Mouse (Mus musculus) adrenal gland, postnatal 10 days (tissue): Measurements from ENCODE around the gene Smc5. TPM values are rescaled to one million over a fixed set of nuclear protein-coding genes. Genes with fewer than 3 reads are reported as not detected.

Experiments used
- DNase-seq: peaks from one replicate; pipeline ENCODE4 v3.0.0; 2021; ENCODE audit warnings: mixed read lengths
- long read RNA-seq, 2 experiments: library from polyadenylated mRNA; stranded (forward); transcript quantifications; one replicate each; pipeline ENCODE4 v2.0.0; 2021
- total RNA-seq, 2 experiments: library from RNA; stranded (reverse); gene quantifications; 2 replicates each; pipeline ENCODE4 v1.2.3; 2021

Smc5 gene
- total RNA-seq = 10 to 100 TPM; 27.0 to 39.8 TPM
- long read RNA-seq, experiment 1, full-length matches to known transcripts = 2 of 11 reads
- long read RNA-seq, experiment 1, partial matches to known transcripts = 2 of 11 reads
- long read RNA-seq, experiment 1, other reads (novel, unspliced or antisense) = 7 of 11 reads
- long read RNA-seq, experiment 2, full-length matches to known transcripts = 2 of 9 reads
- long read RNA-seq, experiment 2, partial matches to known transcripts = 3 of 9 reads
- long read RNA-seq, experiment 2, other reads (novel, unspliced or antisense) = 4 of 9 reads

DNA sequence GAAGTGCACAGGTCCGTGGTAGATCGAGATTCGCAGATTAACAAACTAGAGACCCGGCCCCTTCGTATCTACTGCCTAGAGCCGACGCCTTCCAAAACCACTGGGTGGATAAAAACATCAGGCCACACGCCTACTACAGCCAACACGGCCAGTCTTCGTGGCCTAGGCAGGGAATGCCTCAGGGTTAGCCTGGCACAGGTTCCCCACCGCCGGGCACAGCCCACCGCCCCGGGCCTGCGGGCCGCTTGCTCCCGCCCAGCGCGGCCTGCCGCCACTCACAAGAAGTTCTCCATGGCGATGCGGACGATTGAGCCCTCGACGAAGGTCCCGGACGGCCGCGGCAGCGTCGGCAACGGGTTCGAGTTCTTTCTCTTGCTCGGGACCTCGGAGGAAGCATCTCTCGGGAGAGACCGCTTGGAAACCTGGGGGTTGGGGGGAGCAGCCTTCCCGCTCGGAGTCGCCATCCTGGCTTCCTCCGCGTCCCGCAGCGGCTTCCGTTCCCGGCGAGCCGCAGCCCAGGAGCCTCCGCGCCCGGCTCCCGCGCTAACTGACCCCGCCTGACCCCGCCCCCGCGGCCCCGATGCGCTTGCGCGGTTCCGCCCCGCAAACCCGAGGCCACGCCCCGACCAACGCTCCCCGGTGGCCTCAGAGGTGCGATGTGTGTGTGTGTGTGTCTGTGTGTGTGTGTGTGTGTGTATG, at the start of gene Smc5:
Gene Smc5 (minus strand): TSS at position 543 of the 699 bp plus-strand sequence.
- peak; percentile 98 for DNase-seq

DNA sequence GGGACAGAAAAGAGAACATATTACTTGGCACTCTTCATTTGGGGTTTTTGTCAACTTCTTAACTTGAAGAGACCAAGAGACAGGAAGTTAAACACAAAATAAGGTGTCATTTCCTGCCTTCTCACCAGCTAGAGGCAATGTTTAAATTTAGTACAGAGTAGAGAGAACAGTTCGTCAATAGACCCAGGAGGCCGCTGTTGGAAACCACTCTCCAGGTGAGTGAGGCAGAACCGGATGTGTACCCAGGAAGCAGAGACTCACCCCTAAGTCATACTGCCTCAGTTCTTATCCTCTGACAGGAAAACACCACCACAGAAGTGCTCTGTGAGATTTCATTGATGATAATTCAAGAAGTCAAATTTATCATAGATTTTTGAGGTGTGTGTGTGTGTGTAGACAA, 49.4 kb upstream of the Smc5 start:
- no peak for DNase-seq

DNA sequence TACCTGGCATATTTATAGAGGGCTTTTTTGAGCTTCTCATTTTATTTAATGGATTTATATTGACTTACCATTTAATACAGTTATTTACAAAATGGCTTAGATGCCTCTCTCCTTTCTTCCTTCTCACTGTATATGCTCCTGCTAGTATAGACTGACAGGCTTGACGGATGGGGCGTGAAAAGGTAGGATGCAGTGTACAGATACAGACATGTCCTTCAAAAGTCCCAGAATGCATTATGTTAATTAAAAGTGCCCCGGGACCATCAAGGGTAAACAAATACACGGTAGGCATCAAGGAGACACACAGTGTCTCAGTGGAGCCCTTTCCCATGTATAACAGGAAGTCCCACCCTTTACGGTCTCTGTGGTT, 44.3 kb upstream of the Smc5 start:
- no peak for DNase-seq

DNA sequence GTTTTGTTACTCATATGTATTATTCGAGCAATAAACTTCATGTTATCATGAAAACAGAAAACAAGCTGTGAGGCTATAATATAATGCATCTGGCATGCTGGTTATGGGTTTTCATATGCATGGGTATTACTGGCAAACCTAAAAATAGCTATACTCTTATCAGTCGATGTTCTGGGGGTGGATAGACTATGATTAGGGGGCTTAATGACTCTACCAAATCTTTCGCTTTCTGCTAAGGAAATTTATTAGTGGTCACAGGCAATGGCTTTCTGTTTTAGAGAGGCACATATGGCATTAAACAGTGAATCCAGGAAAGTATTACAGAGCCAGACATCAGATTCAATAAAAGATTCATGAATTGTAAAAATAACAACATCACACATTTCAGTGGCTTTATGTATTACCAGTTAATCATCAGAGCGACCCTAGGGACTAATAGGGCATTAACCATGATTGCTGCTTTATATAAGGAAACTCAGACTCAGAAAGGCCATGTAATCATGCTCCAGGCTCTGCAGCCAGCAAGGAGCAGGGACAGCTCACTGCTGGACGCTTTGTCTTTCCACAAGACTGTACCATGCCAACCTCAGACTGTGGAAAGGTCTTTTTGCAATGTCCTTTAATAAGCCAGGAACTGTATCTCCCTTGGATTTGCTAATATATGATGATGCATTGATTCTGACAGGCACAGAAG, 43.7 kb upstream of the Smc5 start:
- no peak for DNase-seq

DNA sequence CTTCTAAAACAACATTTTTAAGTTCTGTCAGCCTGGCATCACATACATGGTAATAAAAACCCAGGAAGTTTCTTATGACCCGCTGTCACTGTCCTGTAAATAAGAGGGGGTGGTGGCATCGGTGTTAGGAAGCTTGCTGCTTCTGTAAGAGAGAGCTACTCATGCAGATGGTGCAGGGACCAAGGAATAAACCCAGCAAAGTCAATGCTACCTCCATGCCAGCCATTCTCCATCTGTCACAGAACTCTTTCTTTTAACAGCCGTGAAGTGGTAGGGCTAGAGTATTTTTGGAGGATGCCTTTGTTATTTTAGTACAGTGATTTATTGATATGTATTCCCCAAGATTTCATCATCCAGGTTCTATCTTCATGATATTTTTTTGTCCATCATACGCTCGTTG, 43.2 kb upstream of the Smc5 start:
- no peak for DNase-seq

DNA sequence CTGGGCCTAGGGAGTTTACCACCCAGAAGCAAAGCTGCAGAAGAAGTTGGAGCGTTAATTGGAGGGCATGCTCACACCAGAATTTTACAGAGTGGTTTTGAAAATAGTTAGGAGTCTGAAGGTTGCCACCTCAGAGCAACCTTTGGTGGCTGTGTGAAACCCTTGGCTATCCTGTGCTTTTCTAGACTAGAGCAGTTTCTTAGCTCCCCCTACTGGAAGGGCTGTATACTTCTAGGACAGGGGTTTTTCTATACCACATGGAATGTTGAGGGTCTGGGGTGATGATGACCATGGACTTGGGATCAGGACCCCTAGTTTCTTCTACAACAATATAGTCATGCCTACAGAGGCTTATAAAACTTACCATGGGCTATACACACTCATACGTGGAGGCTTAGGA, 36.3 kb upstream of the Smc5 start:
- no peak for DNase-seq

DNA sequence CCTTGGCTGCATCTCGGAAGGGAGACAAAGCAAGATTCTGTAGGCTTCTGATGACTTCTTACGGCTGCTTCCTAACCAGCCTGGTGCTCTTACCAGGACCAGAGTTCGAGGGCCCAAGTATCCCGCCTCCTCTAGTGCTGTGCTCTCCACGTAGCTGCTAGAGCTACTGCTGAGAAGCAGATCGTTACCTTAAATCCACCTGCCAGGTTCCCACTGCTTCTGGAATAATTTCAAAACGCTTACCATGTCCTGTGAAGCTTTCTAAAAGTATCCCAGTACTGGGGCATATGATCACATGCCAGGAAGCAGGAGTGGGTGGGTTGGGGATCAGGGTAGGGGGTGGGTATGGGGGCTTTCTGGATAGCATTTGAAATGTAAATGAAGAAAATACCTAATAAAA, 33.0 kb upstream of the Smc5 start:
- DNase-seq = no peak

DNA sequence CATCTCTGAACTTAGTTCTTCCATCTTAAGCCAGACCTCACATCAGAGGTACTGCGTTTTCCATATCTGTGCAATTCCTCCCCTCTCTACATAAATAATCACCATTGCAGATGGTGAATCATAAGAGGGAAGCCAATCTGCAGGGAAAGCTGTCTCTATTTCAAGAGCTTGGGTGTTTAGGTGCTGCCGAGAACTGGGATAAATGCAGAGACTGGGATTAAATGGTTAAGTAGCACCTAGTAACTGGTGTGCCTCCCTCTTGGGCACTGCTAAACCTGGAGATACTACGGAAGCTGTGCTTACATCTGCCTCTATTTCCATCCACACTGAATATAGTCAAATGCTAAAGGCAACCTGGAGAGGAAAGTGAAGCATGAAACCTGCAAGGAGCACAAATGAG, 26.3 kb upstream of the Smc5 start:
- DNase-seq = no peak

DNA sequence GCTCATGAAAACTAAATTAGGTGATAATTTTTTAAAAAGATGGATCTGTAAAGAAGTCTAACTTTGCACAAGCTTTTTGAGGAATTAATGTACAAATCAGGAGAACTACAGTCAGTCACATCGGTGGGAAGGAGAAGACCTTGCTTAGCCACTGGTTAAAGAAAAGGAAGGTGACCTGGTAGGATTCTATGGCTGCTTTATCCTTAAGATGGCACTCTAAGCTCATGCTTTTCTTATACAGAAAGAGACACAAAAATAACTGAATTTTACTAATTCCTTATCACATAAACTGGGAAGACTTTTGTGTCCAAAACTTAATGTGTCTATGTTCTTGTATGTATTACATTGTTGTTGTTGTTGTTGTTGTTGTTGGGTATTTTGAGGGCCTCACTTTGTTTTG, 25.2 kb upstream of the Smc5 start:
- no peak for DNase-seq

DNA sequence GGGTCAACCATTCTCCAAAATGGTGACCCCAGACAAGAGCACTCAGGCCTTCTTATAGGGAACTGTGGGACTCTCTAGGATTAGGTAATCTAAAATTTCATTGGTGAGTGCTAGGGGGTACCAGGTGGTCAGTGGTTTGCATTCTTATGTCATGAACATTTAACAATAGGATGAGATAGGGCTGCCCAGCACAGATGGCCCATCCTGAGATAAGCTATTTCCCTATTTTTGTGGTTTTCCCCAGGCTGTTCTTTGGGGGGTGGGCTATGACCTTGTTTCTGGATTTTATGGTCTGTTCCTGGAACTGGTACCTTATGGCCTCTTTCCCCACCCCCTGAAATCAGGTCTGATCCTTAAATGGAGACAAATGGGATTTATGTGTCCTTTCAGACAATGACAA, 23.5 kb upstream of the Smc5 start:
- no peak for DNase-seq

DNA sequence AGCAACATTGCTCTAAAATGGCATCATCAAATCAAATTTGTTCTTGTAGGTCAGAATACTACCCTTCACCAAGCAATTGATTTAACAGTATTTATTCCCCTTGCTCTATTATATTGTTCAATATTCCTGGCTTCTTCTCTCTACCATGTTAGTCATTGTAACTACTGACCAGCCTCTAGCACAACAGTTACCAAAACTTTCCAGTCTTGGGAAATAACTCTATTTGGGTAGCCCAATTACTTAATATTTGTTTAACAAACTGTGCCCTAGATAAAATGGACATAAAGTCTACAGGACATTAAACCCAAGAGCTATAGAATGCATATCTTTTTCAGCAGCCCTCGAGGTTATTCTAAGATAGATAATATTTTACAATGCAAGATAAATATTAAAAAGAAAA, 15.6 kb upstream of the Smc5 start:
- no peak for DNase-seq

DNA sequence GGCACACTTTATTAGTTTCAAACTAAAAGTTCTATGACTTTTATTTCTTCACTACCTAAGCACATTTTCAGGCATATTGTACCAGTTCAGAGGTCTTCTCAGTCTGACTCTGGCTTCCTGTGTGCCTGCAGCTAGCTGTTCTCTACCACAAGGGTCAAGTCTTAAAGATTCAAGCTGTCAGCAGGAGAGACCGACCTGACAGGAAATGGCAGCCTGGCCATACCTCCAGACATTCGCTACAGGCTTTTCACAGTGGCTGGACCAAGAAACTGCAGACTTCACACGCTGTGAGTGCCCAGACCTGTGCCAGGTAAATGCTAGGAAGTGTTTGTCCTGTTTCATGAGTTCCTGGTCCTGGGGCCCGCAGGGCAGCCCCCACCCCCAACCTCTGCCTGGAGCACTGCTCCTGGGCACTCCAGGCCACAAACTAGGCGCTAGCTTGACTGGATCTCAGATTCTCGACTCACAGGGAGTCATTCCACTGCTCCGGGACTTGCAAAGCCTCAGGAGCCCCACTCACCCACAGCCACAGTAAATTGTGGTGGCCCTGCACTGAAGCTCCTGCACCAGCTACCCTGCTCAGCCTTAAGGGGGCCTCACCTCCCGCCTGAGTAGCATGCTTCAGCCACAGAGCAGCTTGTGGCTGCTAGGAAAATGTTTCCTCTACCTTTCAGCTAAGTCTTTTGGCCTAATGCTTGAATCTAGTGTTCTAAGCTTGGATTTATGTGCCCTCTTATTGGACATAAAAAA, 8.4 kb upstream of the Smc5 start:
- no peak for DNase-seq

DNA sequence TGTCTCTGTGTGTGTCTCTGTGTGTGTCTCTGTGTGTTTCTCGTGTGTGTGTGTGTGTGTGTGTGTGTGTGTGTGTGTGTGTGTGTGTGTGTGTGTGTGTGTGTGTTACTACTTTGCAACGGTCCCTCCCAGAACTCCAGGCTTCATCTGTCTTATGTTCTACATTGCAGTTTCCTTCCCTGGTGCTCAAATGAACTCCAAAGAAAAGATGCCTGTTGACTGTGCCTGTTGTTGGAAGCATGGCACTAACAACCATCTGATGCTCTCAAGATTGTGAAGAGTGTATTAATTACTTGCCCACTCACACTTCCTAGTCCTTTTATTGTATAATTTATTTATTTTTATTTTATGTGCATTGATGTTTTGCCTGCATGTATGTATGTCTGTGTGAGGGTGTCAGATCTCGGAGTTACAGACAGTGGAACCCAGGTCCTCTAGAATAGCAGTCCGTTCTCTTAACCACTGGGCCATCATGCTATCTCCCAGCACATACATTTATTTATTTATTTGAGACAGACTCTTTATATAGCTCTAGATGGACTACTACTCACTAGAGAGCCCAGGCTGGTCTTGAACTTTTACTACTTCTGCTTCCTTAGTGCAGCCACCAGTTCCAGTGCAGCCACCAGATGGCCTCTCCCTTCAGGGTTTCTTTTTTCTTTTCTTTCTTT, 492 bp upstream of the Smc5 start:
- no peak for DNase-seq

DNA sequence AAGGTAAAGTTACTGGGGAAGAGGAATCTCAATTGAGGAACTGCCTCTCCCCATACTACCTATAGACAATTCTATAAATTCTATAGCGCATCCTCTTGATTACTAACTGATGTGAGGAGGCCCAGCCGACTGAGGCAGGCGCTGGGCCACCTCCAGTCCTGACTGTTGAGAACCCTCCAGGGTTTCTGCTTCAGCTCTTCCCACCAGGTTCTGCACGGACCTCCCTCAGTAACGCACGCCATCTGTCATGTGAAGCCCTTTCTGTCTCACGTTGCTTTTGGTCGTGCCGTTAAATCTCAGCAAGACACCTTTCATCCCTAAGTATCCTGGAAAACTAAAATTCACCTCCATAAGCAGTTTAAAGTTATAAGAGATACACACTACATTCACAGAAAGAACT, 16.9 kb downstream of the Smc5 start:
- no peak for DNase-seq

DNA sequence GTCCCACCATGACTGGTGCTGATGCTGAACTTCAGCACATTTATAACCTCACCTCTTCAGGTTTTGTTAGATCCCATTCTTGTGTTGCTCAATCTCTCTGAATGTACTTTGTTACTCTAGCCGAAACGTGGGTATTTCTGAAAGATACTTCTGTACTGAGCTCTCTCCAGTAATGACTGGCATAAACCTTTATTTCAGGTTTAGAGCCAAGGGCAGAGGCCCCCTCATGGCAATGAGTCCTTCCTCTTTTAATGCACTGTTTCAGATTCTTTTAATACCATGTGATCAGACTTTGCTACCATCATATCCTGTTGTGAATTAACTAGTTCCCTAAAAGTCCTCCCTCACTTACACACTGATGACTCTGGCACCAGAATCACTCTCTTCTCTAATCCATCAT, 27.2 kb downstream of the Smc5 start:
- DNase-seq = no peak

DNA sequence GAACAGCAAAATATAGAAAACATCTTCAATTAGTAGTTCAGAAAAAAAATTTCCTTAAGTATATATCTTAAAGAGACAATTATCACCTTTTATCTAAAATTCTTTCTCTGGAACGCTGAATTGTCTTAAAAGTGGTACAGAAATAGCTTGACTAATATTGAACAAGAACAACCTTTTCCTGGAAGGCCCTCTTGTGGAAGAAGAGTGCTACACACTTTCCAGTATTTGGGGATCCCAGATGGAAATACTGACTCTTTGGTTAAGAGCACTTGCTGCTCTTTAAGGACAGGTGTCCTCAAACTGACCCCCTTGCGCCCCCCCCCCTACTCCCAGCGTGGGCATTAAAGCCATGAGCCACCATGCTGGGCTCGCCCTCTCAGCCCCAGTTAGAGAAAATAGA, 48.6 kb downstream of the Smc5 start:
- DNase-seq = peak; percentile 24

DNA sequence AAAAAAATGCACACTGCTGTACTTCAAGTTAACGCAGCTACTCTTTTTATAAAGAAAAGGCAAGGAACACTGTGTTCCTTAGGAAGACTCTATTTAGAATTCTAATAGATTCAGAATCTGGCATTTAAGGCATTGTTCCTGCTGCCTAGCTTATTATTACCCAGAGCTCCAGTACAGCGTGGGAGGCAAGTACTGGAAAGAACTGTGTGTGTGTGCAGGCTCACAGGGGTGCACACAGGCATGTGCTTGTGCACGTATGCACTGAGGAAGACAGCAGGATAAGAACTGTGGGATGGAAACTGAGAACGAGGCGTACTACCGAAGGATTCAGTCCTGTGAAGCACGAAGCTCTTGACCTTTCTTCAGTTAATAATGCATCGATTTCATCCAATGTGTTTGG, 59.4 kb downstream of the Smc5 start:
- DNase-seq = no peak

DNA sequence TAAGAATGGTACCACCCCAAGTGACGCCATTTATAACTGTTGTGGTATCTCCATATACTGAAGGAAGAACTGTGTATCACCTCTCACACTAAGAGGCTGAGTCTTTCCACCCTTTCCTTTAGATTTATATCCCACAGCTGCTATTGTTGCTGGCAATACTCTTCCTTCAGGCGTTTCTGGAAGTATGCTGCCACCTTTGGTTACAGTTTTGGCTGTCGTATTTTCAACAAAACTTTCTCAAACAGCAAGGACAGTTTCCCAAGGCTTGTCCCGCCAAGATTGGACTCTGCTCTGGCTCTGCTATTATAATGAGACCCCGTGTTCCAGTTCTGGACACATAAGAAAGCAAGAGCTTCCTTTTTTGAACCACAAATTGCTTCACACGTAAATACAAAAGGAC, 62.4 kb downstream of the Smc5 start:
- DNase-seq = no peak

DNA sequence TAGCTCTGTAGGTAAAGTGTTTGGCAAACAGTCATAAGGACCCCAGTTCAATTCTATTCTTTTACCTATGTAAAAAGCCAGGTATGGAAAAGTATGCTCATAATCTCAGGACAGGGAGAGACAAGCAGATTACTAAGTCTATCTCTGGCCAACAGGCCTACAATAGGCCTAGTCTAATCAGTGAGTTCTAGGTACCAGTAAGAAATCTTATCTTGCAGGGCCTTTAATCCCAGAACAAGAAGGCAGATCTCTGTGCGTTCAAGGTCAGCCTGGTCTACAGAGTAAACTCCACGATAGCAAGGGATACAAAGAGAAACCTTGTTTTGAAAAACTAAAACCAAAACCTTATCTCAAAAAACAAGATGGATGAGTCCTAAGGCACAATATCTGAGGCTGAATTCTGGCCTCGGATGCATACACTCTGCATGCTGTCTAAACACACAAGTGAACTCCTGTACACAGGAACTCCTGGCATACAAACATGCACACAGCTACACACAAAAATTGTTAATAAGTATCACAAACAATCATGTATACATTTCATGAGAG, 70.1 kb downstream of the Smc5 start:
- DNase-seq = no peak

DNA sequence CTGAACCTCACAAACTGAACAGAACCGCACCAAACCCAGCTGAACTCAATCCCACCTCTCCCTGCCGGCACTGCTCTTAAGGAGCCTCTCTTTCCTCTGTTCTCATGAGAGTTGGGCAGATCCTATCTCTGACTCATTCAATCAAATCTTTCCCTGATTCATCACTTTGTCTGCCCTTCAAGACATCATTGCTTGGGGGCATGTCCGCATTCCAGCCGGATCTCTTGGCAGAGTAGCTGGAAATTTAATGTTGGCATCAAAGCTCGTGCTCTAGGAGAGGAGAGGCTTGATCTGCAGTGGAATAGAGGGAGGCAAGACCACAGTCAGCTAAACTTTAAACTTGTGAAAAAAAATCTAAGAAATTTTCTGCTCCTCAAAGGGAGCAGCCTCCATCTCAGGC, 71.6 kb downstream of the Smc5 start:
- no peak for DNase-seq

DNA sequence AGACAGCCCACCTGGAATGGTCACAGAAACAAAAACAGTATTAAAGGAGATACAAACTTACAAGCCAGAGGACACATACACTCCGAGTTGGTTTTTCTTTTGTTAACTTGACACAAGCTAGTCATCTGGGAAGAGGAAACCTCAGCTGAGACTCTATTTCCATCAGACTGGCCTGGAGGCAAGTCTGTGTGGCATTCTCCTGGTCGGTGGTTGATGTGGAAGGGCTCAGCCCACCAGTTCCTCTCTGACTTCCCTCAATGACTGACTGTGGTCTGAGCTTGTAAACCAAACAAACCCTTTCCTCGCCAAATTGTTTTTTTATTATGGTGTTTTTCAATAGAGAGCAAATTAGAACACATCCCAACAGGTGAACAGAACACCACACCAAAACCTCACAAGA, 80.6 kb downstream of the Smc5 start:
- no peak for DNase-seq

DNA sequence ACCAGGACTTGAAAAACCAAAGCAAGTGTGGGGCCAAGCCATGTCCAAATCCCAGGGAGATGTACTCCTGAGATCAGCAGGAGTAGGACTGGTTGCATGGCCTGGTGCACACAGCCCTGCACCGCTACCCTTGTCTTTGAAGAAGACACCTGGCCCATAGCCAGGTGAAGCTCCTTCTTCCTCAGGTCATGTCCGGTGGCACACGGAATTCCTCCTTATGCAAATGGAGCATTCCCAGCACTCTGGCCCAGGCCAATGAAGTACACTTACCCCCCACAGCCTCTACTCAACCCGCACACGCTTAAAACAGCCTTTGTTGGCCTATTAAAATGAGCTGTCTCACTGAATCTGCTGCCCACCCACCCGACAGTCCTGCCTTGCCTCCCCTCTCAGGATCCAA, 82.2 kb downstream of the Smc5 start:
- no peak for DNase-seq
